Mouse (Mus musculus) A20 (cell line): ENCODE measurements at regions not wholly inside any gene's neighbourhood (a gene's known extent, or its start where the extent isn't known, plus 50 kb on each side); places are given as distances from the start of the nearest gene placed in this dataset.
A peak's percentile ranks its signal among the peaks of the same experiment; 100 is the strongest.

Source experiments
- DNase-seq: peaks from one replicate; pipeline ENCODE4 v3.0.0-alpha.2; 2011; ENCODE audit warnings: low read depth, low spot score

DNA sequence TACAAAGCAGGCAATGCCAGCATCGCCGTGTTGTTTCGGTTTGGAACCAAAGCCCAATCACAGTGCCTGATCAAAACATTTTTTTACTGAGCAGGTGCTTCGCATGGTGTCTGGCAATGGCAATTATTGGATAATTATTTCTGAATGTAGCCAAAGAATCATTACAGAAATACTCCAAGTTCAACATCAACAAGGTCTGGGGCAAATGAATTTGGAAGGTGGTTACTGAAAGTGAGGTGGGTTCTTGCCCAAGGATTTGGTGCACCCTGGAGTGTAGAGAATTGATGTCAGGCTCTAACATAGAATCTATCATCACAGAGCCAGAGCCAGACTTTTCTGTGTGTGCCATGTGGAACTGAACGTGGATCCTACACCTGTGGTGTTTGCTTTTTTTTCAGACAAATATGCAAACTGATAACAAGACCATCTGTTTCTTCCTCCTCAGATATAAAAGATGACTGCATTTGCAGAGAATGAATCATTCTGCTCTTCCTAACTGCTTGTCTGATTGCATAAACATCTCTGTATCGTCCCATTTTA, 2240.9 kb upstream of the Gm7489 start:
- DNase-seq = no peak

DNA sequence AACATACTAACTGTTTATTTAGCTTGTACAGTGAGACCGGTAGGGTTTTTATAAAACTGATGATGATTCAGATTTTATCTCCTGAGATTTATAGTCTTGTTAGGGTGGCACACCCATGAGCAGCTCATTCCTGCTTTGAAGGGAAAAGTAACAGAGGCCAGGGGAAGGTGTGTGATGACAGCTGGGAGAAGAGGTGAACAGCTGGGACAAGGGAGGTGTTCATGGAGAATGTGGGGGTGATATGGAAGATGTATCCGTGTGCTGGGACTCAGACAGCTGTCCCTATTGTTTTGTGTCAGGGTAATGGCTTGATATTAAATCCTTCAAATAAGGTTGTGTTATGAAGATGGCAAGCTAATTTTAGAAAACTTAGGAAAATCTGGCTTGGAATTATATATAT, 2238.4 kb upstream of the Gm7489 start:
- no peak for DNase-seq

DNA sequence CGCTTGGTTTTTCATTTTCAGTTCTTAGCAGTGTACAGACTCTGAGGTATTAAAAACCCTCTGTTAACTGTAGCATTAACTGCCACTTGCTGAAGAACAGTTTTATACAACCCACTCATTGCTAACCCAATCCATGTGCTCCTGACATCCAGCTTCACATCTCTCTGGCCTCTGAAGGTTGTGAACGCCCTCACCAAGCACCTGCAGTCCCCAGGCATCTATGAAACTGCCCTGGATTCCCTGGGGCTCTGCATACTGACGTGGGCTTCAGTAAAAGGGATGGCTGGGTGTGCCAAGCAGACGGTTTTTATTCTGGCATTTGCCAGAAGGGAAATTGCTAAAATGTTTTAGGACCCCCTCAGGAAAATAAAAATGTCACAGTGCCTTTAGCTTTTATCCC, 2232.2 kb upstream of the Gm7489 start:
- no peak for DNase-seq

DNA sequence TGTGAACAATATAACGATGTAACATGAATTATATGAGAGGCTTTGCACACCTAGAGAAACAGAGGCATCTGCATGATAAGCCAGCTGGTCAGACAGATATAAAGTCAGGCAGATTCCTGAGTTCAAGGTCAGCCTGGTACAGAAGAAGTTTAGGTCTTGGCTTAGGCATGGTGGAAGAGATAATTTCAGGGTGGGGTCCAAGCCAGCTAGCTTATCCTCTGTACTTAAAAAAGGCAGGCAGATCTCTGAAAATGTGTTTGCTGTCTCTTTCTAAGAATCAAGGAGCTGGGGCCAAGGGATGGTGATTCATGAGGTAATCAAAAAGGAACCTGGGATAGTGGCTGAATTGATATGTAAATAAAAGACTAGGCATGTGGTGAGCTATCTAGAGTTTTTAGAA, 2227.1 kb upstream of the Gm7489 start:
- DNase-seq = no peak

DNA sequence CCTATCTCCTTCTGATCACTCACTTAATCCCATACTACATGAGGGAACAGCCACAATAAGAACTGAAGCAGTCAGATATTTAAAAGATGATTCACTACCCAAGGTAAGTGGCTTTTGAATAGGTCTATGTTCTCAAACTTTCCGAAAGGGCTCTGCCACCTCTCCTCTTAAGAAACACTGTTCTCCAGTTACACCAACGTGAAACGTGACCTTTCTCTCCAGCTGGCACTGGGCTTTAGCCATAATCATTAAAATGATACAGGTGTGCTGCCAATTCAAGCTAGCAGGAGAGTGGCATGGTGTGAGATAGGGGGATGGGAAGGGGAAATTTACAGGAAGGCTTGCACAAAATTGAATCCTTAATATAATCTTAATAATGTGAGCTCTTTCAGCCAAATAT, 2216.4 kb upstream of the Gm7489 start:
- no peak for DNase-seq

DNA sequence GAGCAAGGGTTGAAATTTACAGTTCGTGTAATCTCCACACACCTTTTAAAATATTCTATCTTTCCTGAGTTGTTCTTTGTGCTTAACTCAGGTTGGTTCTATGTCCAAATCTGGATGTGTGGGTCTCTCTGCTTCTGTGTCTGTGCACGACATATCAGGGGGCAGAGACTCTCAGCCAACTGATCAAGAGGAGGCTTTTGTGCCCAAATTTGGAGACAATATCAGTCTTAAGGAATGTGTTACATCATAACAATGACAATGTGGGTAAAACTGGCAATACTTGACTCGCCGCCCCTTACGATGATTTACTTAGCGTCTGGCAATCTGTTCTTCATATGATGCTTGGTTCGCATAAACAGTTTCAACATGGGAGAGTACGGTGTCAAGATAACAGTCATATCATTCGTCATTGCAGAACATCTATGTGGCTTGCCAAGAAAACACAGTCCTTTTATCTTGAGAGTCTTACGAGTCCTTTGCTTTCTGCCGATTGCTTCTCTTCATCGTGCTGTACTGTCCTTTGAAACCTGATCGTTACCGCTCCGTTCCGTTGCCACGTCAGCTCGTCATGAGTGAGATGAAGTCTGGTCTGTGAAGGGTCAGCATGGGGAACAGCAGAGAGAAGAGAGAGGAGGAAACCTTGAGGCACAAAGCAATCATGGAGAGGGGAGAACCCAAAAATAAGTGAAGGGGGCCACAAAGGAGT, 2212.9 kb upstream of the Gm7489 start:
- DNase-seq = no peak

DNA sequence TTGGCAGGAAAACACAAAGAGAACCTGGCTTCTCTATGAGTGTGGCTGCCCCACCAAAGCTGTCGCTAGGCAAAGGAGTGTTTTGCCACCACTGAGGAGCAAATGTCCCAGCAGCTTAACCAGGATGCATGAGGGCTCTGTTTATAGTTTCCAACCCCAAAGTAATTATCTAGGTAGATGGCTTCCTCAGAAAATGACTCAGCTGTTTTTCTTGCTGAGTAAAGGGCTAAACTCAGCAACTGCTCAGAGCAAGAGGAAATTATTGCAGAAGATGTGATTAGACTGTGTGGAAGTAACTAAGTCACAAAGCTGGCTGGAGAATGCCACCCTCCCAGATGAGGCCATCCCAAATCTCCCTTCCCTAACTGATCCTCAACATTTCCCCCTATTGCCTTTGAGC, 2211.2 kb upstream of the Gm7489 start:
- no peak for DNase-seq

DNA sequence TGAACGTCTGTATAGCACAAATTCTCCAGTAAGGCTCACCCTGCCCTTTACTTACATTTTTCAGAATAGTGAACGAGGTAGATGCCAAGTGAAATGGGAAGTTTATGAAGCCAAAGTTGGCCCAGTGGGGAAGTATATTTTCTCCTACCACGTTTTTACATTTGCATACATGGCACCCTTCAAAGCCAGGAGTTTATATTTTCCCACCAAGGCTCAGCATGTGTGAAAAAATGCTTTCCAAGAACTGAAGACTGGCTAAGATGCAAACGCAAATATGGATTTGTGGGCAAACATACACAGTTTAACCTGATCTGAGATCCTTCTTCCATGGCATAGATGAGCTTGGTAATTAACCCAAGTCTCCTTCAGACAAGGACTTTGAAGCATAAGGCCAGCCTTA, 2209.4 kb upstream of the Gm7489 start:
- DNase-seq = no peak

DNA sequence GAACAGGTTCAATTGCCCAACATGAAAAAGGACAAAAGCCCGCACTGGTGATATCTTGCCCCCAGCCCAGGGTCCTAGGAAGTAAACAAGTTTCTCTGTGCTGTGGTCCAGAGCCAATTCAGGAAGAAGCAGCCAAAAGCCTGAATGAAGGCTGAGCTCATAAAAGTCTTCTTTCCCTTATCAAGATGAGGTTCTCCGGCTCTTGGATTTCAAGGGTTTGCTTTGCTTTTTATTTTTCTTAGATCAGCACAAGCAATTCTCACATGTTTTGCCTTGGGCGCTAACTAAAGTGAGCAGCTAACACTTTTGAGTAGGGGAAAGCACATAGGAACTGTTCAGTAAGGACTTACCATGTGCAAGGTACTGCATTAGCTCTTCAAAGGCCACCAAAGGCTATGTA, 2208.0 kb upstream of the Gm7489 start:
- DNase-seq = no peak

DNA sequence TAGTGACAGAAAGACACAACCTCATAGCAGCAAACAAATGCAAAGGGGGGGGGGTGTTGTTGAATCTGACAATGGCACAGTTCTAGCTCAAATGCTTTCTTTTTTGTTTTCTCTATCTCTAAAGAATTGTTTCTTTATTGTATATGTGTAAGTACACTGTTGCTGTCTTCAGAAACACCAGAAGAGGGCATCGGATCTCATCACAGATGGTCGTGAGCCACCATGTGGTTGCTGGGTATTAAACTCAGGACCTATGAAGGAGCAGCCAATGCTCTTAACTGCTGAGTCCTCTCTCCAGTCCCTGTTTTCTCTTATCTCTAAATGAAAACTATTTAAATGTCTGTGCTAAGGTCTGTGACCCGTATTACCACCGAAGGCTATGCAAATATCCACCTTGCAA, 2207.4 kb upstream of the Gm7489 start:
- peak; percentile 15 for DNase-seq

DNA sequence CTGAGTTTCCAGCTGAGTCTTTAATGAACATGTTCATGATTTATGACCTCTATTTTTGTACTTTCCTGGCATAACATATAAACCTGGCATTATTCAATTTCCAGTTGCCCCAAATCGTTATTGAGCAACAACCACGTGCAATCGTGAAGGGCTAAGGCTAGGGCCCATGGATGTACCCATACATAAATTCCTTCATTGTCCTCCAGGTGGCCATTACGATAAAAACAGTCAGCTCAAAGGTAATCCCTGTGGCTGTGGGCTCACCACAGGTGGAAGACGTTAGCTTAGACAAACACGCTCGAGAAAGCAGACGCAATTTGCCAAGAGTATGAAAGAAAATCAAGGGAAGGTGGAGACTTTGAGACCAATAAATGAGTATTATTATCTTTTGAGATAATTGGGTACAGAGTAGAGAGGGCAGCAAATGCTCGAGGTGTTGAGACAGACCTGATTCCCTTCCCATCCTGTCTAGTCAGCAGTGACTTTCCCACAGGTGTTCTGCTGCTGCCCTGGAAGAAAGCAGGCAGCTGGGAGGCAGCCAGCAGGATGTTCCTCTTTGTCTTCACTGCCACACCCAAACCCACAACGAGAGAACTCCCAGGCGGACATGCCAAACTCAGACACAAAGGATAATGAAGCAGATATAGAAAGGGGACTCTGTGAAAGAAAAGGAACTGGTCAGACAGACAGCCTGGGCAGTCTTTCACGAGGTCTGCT, 2205.4 kb upstream of the Gm7489 start:
- no peak for DNase-seq

DNA sequence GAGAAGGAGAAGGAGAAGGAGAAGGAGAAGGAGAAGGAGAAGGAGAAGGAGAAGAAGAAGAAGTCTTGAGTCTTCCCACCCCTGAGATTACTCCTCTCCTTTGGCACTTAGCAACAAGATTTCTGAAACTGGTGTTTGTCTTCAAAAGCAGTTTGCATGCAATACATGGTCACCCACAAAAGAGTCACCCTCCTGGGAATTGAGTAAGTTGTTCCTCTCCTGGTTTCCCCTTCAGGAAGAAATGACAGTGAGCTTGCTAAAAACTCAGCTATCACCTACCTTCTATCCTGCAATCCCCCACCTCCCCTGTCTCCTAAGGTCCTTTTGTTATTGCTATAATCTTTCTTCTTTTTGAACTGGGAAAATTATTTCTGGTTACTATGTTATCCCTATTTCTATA, 2204.2 kb upstream of the Gm7489 start:
- DNase-seq = no peak

DNA sequence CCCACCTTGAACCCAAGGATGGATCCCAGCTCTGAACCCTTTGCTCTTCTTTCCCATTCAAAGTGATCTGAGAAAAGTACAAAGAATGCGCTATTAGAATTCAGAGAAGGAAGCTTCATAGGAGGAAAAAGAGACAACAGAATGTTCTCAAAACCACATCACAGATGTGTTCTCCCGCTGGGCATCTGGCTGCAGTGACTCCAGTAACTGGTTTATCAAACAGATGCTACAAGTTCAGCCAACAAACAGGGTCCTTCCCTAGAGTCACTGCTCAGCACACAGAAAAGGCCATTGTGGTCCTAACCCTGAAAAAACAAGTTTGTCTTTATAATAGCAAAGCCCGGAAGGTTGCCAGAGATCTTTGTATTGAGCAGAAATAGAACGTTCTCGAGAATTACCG, 2203.5 kb upstream of the Gm7489 start:
- DNase-seq = no peak

DNA sequence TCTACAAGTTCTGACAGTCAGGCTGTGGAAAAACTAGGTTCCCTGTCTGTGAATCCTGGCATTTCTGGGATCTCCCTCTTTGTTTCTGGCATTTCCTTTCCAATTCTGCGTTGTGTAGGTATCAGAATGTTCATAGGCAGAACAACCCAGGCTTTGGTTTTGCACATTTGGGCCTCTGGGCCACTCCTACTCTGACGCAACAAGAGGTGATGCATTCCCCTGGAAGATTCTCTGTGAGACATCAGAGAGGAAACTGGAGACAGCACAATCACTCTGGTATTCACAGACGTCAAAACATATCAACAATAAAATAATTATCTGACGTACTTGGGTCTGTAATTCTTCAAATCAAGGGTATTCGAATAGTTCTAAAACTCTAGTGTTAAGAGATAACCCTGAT, 2202.4 kb upstream of the Gm7489 start:
- no peak for DNase-seq

DNA sequence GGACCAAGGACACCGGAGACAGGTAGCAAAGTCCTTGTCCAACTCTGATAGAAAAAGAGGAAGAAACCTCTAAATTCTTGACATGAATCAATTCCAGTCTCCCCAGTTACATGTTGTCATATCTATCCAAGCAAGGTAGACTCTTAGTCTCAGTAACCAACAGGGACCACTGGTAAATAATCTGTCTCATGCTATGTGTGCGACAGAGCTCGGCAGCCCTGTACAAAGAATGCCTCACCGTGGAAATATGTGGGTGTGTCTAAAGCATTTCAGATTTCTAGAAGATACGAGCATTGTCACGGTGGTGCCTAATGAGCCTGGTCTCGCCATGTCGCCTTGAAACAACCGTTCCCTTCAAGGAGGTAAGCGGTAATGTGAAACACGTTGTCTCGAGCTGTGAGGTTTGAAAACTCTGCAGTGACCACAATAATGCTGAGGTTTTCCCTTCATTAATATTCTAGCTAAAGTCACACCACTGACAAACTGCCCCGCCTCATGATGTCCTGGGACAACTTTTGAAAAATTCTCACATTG, 2197.6 kb upstream of the Gm7489 start:
- no peak for DNase-seq

DNA sequence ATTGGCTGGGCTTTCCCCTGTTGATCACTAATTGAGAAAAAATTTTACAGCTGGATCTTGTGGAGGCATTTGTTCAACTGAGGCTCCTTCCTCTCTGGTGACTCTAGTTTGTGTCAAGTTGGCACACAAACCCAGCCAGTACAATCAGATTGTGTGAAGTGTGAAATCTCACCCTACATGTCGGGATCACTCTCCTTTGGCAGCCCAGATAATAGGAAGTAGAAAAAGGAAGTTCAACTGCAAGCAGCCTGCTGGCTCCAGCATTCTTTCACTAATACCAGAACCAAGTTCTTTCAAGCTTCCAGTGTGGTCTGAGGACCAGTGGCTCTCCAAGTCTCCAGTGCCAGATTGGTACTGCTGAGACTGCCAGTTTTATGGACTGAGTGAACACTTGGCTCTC, 2195.2 kb upstream of the Gm7489 start:
- DNase-seq = peak; percentile 10

DNA sequence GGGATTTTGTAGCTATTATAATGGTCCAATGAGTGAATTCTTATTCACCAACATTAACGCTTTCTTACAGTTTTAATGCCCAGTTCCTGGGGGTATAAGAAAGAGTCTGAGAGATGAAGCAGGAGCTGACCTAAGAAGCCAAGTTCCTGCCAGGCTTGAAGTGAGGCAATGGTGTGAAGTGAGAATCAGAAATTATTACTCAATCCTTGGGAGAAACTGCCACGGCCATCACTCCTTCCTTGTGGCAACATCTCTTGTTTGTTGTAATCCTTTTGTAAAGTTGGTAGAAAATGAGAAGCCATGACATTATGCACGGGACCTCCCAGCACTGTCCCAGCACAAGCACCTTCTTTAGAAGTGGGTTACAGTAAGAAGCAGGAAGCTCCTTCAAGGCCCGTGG, 2192.0 kb upstream of the Gm7489 start:
- no peak for DNase-seq

DNA sequence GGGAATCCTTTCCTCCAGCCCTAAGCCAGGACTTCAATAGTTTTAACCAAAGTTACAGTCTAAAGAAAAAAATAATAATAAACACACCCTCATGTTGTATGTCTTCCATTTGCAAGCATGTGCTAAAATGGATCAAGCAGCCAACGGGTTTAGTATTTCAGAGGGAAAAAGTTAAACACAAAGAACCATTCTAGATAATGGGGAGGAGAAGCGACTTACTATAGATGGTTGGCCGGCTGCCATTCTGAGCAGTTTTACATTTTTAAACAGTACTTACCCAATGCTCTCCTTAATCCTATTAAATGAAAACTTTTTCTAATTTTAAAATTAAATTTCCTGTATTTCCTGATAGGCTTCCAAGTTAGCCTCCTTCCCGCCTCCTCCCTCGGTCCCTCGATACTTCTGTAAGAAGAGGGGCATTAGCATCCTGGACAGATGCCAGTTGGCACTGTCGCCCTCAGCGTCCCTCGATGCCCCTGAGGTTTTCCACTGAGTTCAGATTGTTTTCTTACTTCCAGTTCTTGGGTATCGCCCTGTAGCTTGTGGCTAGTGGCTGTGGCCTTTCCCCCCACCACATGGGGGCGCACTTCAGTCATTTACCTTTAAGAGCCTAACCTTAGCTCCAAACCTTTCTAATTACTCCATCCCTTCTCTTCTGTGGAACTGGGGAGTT, 2188.2 kb upstream of the Gm7489 start:
- peak; percentile 64 for DNase-seq

DNA sequence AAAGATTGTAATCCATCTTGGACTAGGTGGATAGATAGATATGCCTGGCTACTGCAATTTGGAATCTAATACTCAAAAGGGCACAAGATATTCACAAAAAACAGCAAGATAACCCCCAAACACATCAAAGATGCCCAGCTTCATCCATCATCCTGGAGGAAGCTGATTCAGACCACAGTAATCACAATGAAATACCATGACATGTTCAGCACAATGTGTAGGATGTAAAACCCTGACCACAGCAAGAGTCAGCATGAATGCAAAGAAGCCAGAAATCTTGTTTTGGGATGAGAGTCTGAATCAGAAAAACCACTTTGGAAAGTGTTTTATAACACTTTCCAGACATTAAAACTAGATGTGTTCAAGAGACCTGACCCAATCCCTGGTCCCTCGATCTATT, 2180.5 kb upstream of the Gm7489 start:
- no peak for DNase-seq

DNA sequence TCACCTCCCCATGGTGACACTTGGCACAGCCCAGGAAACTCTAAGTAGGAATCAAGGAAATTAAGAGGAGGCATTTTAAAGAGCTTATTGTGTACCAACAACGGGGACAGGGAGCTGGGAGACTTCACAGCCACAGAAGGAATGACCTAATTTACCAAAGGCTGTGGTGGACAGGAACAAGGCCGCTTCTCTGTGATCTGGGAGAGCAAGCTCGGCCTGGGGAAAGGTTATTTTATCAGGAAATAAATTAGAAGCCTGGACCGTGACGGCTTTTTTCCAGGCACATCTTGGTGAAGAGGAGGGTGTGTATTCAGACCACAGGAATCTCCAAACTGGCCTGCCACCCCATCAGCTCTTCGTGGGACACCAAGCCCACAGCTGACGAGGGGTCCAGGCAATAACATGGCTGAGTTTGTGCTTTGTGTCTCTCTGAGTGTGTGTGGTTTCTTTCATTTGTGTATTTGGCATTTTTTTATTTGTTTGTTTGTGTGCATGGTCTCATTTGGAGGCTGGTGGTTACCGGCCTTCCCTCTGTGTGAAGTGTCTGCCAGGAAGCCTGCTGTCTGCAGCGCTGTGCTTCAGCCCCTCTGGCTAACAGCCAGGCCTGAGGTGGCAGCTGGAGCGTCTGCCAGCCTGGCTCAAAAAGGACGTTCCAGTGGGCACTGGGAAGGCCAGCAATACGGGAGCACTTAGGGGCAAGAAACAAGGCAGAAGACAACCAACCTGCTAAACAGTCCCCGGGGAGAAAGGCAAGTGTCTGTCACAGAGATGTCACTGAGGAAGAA, 2174.6 kb upstream of the Gm7489 start:
- no peak for DNase-seq

DNA sequence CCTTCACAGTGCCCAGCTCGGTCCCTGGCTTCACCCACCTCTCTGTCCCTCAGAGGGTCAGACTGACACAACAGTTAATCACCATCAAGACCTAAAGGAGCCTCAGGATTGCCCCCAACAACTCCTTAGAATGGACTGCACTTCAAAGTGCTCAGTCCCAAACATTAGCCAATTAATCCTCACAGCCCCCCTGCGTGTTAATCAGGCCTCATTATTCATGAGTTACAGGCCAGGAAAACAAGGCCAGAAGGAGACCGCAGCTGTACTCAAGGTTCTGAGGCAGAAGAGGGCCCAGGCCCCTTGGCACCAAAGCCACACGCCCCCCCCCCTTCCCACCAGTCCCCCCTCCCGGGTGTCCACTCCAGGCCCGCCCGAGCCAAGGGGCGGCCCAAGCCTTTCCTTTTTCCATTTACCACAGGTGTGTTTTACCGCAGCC, 2163.8 kb upstream of the Gm7489 start:
- no peak for DNase-seq

DNA sequence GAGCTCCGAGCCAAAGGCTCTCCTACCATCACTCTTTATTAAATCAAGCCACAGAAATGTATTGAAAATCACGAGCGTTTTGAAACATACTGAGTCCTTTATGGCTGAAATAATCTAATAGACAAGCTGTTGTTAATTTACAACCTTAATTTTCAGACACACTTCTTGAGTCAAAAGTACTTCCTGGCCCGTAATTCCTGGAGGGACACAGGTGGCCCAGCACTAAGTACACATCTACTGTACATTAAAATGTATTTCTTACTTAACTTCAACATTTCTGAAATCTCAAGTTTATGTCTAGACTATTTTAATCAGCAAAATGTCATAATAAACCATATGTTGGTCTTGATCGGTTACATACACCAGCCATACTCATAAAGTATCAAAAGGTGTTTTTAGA, 2163.3 kb upstream of the Gm7489 start:
- no peak for DNase-seq
